In the genomic region with DNA sequence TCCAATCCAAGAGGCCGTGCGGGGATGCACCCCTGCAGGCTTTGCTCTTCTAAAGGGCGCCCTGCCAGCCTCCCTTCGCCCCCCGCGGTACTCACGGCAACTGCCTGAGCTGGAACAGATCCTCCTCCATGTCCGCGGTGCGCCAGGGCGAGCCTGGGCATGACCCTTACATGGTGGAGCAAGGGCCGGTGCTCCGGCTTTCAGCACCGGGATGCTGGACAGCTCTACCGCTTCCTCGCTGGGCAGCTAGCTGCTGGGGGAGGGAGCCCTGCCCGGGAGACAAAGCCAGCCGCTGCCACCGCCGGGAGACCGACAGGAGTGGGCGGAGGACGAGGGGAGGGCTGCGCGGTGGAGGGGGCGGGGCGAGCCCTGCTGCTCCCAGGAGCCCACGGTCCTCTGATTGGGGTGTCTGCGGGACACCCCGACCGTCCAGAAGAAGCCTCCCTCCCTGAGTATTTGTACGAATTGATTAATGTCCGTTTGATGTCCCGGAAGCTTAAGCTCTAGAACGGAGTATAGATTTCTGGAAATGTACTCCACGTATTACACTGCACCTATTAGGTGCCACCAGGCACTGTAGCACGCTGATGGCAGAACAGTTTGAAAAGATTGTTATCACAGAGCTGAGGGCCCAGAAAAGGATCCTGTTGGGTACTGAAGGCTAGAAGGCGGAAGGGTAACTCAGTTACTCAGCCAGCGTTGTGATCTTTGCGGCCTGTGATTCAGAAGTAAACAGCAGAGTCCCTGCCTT, we compare ENCODE assay signal across 8 mouse cellular contexts. TPM values are rescaled to one million over a fixed set of nuclear protein-coding genes. Genes with fewer than 3 reads are reported as not detected.
DNase-seq lines count a peak whose midpoint lies in the region; ATAC-seq and TF ChIP-seq lines count a peak whose summit lies in the region.

Gene Svop, minus strand, starts transcription at position 514 of the 751 bp plus-strand sequence.

- 3% methylated on average over 38 of the region's 40 CpGs for WGBS in forebrain, embryonic 13.5 days
- 4% methylated on average over 40 of the region's 40 CpGs for WGBS in liver, embryonic 16.5 days (ENCODE audit: insufficient replicate concordance)
- WGBS in neural tube, embryonic 13.5 days = 3% methylated on average over 40 of the region's 40 CpGs

- no peak for TF ChIP-seq RAD21 in CH12.LX (IDR thresholded peaks at IDR 0.05; ENCODE audit: low read depth, low read length)

- DNase-seq in CH12.LX (ENCODE audit: extremely low read depth) = no peak
- peak; percentile 30 for DNase-seq in c-Kit-positive CD71-positive TER-119-positive erythroid progenitor cells, embryonic 14.5 days (ENCODE audit: low spot score)
- peak; percentile 79 to 85 for DNase-seq in heart, postnatal 14 days
- DNase-seq in kidney, postnatal 4 days = peak; percentile 92 to 94
- peak; percentile 17 for DNase-seq in thymus, postnatal 0 days (ENCODE audit: low spot score)

- H3K27ac ChIP-seq in CH12.LX (ENCODE audit: insufficient read depth, low read depth) = no peak within 1 kb of the TSS
- H3K27ac ChIP-seq in forebrain, embryonic 13.5 days = peak within 1 kb of the TSS; percentile 90
- no peak within 1 kb of the TSS for H3K27ac ChIP-seq in liver, embryonic 16.5 days (ENCODE audit: low read length)
- peak within 1 kb of the TSS; percentile 97 for H3K27ac ChIP-seq in neural tube, embryonic 13.5 days (replicated peaks)

- in situ Hi-C loops in CH12.LX (cut with MboI; ENCODE audit: low pct_ligation_motif_present, low pct_unique_long_range_greater_than_20kb, low sequenced_read_pairs) = no loop called here

- peaks cover 16% of the 10 kb centered on the region for H3K9me3 ChIP-seq in CH12.LX (replicated peaks; ENCODE audit: low read length)
- H3K9me3 ChIP-seq in forebrain, embryonic 13.5 days (replicated peaks) = no peaks in the 10 kb centered on the region
- no peaks in the 10 kb centered on the region for H3K9me3 ChIP-seq in liver, embryonic 16.5 days (replicated peaks; ENCODE audit: control insufficient read depth, low read length)
- no peaks in the 10 kb centered on the region for H3K9me3 ChIP-seq in neural tube, embryonic 13.5 days

- H3K4me1 ChIP-seq in CH12.LX (ENCODE audit: control insufficient read depth in 1 of 2, insufficient read depth in 2 of 2) = peaks cover 4 to 7% of the 10 kb centered on the region in 2 experiments; a peak in 3 of 4 replicates
- peaks cover 17% of the 10 kb centered on the region for H3K4me1 ChIP-seq in forebrain, embryonic 13.5 days
- no peaks in the 10 kb centered on the region for H3K4me1 ChIP-seq in liver, embryonic 16.5 days (ENCODE audit: control insufficient read depth, low read depth, low read length)
- H3K4me1 ChIP-seq in neural tube, embryonic 13.5 days (replicated peaks) = peaks cover 24% of the 10 kb centered on the region

- H3K27me3 ChIP-seq in CH12.LX (replicated peaks) = peaks cover 51% of the 10 kb centered on the region
- peaks cover 2% of the 10 kb centered on the region; the same call in 1 of the 2 replicates for H3K27me3 ChIP-seq in forebrain, embryonic 13.5 days
- peaks cover 8% of the 10 kb centered on the region for H3K27me3 ChIP-seq in liver, embryonic 16.5 days (ENCODE audit: control insufficient read depth, insufficient read depth, low read depth, low read length)
- no peaks in the 10 kb centered on the region for H3K27me3 ChIP-seq in neural tube, embryonic 13.5 days

- TF ChIP-seq CTCF in CH12.LX (conservative IDR thresholded peaks at IDR 0.05 in 1 of 2, IDR thresholded peaks at IDR 0.05 in 1 of 2; ENCODE audit: low read depth in 2 of 2, low read length in 2 of 2) = no peak

- TF ChIP-seq POLR2A in CH12.LX (IDR thresholded peaks at IDR 0.05; ENCODE audit: low read depth, low read length) = no peak

- H3K36me3 ChIP-seq in CH12.LX (replicated peaks in 1 of 2; ENCODE audit: control insufficient read depth in 1 of 2, insufficient read depth in 1 of 2, low read length in 1 of 2) = no peaks in the 10 kb centered on the region
- no peaks in the 10 kb centered on the region for H3K36me3 ChIP-seq in forebrain, embryonic 13.5 days (ENCODE audit: poor library complexity, severe bottlenecking)
- no peaks in the 10 kb centered on the region for H3K36me3 ChIP-seq in liver, embryonic 16.5 days (ENCODE audit: control insufficient read depth, insufficient read depth)
- H3K36me3 ChIP-seq in neural tube, embryonic 13.5 days = no peaks in the 10 kb centered on the region

- ATAC-seq in forebrain, embryonic 13.5 days = peak; percentile 86
- ATAC-seq in liver, embryonic 16.5 days (ENCODE audit: low read depth) = 0 out of 2 replicates have a peak, but pooled peaks have one; percentile 21
- peak; percentile 91 for ATAC-seq in neural tube, embryonic 13.5 days (ENCODE audit: low read depth)

- dilution Hi-C loops in CH12.LX (cut with MboI; ENCODE audit: extremely low pct_ligation_motif_present, extremely low pct_unique_long_range_greater_than_20kb, low sequenced_read_pairs) = no loop called here

- H3K4me3 ChIP-seq in CH12.LX (replicated peaks in 1 of 3; ENCODE audit: low read depth in 2 of 3, low read length in 2 of 3, poor library complexity in 1 of 3) = peak within 1 kb of the TSS in 1 of 3 experiments; percentile 10
- H3K4me3 ChIP-seq in forebrain, embryonic 13.5 days = peak within 1 kb of the TSS; percentile 65
- no peak within 1 kb of the TSS for H3K4me3 ChIP-seq in liver, embryonic 16.5 days (ENCODE audit: low read depth, low read length)
- peak within 1 kb of the TSS; percentile 71 for H3K4me3 ChIP-seq in neural tube, embryonic 13.5 days

- intact Hi-C loops in heart, postnatal 14 days (cut with DNase I) = no loop called here

- H3K4me2 ChIP-seq in CH12.LX (ENCODE audit: insufficient read depth, low read depth, poor library complexity, severe bottlenecking) = 0 out of 2 replicates have a peak within 1 kb of the TSS, but pooled peaks have one; percentile 25
- peak within 1 kb of the TSS; percentile 64 for H3K4me2 ChIP-seq in forebrain, embryonic 13.5 days
- no peak within 1 kb of the TSS for H3K4me2 ChIP-seq in liver, embryonic 16.5 days (ENCODE audit: low read depth, low read length)
- peak within 1 kb of the TSS; percentile 64 for H3K4me2 ChIP-seq in neural tube, embryonic 13.5 days

- TF ChIP-seq EP300 in CH12.LX (IDR thresholded peaks at IDR 0.05; ENCODE audit: low read length) = no peak

- H3K9ac ChIP-seq in CH12.LX (ENCODE audit: insufficient read depth, low read depth) = no peak within 1 kb of the TSS
- peak within 1 kb of the TSS; percentile 89 for H3K9ac ChIP-seq in forebrain, embryonic 13.5 days
- H3K9ac ChIP-seq in liver, embryonic 16.5 days (ENCODE audit: low read depth, low read length) = no peak within 1 kb of the TSS
- H3K9ac ChIP-seq in neural tube, embryonic 13.5 days = peak within 1 kb of the TSS; percentile 93

- no peaks in the 10 kb centered on the region for H3K79me2 ChIP-seq in CH12.LX (replicated peaks; ENCODE audit: control insufficient read depth, extremely low read depth, insufficient read depth, poor library complexity, severe bottlenecking)

TF ChIP-seq in CH12.LX, 34 proteins besides CTCF, POLR2A, EP300 and RAD21 (continues in another document):
- TF ChIP-seq MAX (IDR thresholded peaks at IDR 0.05; ENCODE audit: low read length) = no peak
- TF ChIP-seq SIN3A (IDR thresholded peaks at IDR 0.05; ENCODE audit: low read length) = peak; percentile 74
- TF ChIP-seq ZC3H11A (IDR thresholded peaks at IDR 0.05; ENCODE audit: low read depth, low read length) = no peak
- peak; percentile 46; the same call in 1 of the 2 replicates for TF ChIP-seq MXI1 (IDR thresholded peaks at IDR 0.05; ENCODE audit: low read depth, low read length)
- no peak for TF ChIP-seq POLR2AphosphoS2 (IDR thresholded peaks at IDR 0.05; ENCODE audit: low read depth, low read length)
- no peak for TF ChIP-seq KAT2A (IDR thresholded peaks at IDR 0.05; ENCODE audit: insufficient replicate concordance, low read length)
- TF ChIP-seq NRF1 (IDR thresholded peaks at IDR 0.05; ENCODE audit: low read depth, low read length) = 0 out of 2 replicates have a peak, but pooled peaks have one; percentile 17
- no peak for TF ChIP-seq GABPA (IDR thresholded peaks at IDR 0.05; ENCODE audit: insufficient replicate concordance, low read depth, low read length)
- no peak for TF ChIP-seq ETS1 (conservative IDR thresholded peaks at IDR 0.05; ENCODE audit: low read depth, low read length)
- TF ChIP-seq ZKSCAN1 (IDR thresholded peaks at IDR 0.05; ENCODE audit: borderline replicate concordance, low read depth, low read length) = no peak
- no peak for TF ChIP-seq E2F4 (IDR thresholded peaks at IDR 0.05; ENCODE audit: insufficient replicate concordance, low read depth, low read length)
- TF ChIP-seq MEF2A (IDR thresholded peaks at IDR 0.05; ENCODE audit: borderline replicate concordance, low read depth, low read length) = no peak
- no peak for TF ChIP-seq TBP (conservative IDR thresholded peaks at IDR 0.05; ENCODE audit: low read depth, low read length)
- no peak for TF ChIP-seq RCOR1 (conservative IDR thresholded peaks at IDR 0.05; ENCODE audit: low read depth, low read length)
- no peak for TF ChIP-seq CHD2 (IDR thresholded peaks at IDR 0.05; ENCODE audit: low read length)
- no peak for TF ChIP-seq ZNF384 (IDR thresholded peaks at IDR 0.05; ENCODE audit: low read depth, low read length)
- no peak for TF ChIP-seq ZMIZ1 (IDR thresholded peaks at IDR 0.05; ENCODE audit: low read depth, low read length)
- no peak for TF ChIP-seq UBTF (IDR thresholded peaks at IDR 0.05; ENCODE audit: low read depth, low read length)
- TF ChIP-seq SMC3 (IDR thresholded peaks at IDR 0.05; ENCODE audit: low read depth, low read length) = no peak
- TF ChIP-seq MYC (IDR thresholded peaks at IDR 0.05; ENCODE audit: low read depth, low read length) = no peak
- TF ChIP-seq CHD1 (IDR thresholded peaks at IDR 0.05; ENCODE audit: low read depth, low read length) = no peak
- no peak for TF ChIP-seq BHLHE40 (IDR thresholded peaks at IDR 0.05; ENCODE audit: low read depth, low read length)
- TF ChIP-seq MAZ (IDR thresholded peaks at IDR 0.05; ENCODE audit: low read depth, low read length) = no peak
- no peak for TF ChIP-seq JUND (conservative IDR thresholded peaks at IDR 0.05; ENCODE audit: low read depth, low read length)
- TF ChIP-seq PAX5 (IDR thresholded peaks at IDR 0.05; ENCODE audit: low read length) = no peak

RNA-seq across cellular contexts. Expression of gene Svop, which starts in this region (rescaled TPM):
- 0.38 and 1.1 TPM in 2 replicates for total RNA-seq in CH12.LX (2012; rRNA removed)
- 0.20 and 0.31 TPM in 2 replicates for total RNA-seq in CH12.LX (2014; rRNA removed)
- polyA plus RNA-seq in CH12.LX (2012; ENCODE audit: insufficient read length, low read depth) = 0.40 and 0.51 TPM in 2 replicates
- polyA plus RNA-seq in forebrain, embryonic 13.5 days (2015; fragmentation: Nextera tagmentation; extraction: Ambion mirVana) = 52.2 and 57.1 TPM in 2 replicates
- total RNA-seq in heart, postnatal 14 days (2021) = under 1 TPM in 1 of 2 experiments, not detected in 1; 0.19 TPM
- 0.05 TPM in 1 of 2 replicates, not detected in the other for polyA plus RNA-seq in liver, embryonic 16.5 days (2015; fragmentation: Nextera tagmentation; extraction: Ambion mirVana)
- polyA plus RNA-seq in neural tube, embryonic 13.5 days (2015; fragmentation: Nextera tagmentation; extraction: Ambion mirVana) = 71.9 and 79.6 TPM in 2 replicates
- polyA plus RNA-seq in thymus, postnatal 0 days (2015; fragmentation: Nextera tagmentation; extraction: Ambion mirVana) = not detected in 2 replicates

Comparison
In these comparisons a context has a peak if more than half of its experiments do, and no peak if none do; other contexts are left out.
1. RNA of gene Svop (polyA plus RNA-seq): 71.9 to 79.6 TPM in neural tube, embryonic 13.5 days and 52.2 to 57.1 TPM in forebrain, embryonic 13.5 days; 0.40 to 0.51 TPM in CH12.LX, 0.05 TPM in liver, embryonic 16.5 days and not detected in thymus, postnatal 0 days; every median in the first group is over 10 times any median in the second.
2. Peak in DNase-seq in heart, postnatal 14 days; RNA of the gene not detected or under 1 TPM.
3. Peak in ATAC-seq in liver, embryonic 16.5 days; RNA of the gene not detected or under 1 TPM.
4. Peak in DNase-seq in thymus, postnatal 0 days; RNA of the gene not detected or under 1 TPM.
5. H3K27ac ChIP-seq: peak in forebrain, embryonic 13.5 days (single experiment) and neural tube, embryonic 13.5 days (single experiment); none in CH12.LX (single experiment) and liver, embryonic 16.5 days (single experiment).
6. H3K9ac ChIP-seq: peak in forebrain, embryonic 13.5 days (single experiment) and neural tube, embryonic 13.5 days (single experiment); none in CH12.LX (single experiment) and liver, embryonic 16.5 days (single experiment).
7. ATAC-seq: peak in every context shown above with its lines; median percentile 91 in neural tube, embryonic 13.5 days; 86 in forebrain, embryonic 13.5 days; 21 in liver, embryonic 16.5 days.